Mouse (Mus musculus) erythroblast, embryonic 14.5 days (primary cell): ENCODE results near the gene Pwp1.

Experiments
- GATA1 ChIP-seq: IDR thresholded peaks from 2 replicates; pipeline ENCODE4 v1.6.1; 2012; ENCODE audit warnings: low read length, inconsistent platforms, mixed read lengths
- TAL1 ChIP-seq: IDR thresholded peaks from 3 replicates; pipeline ENCODE4 v1.6.1; 2012; ENCODE audit warnings: low read length, inconsistent platforms, mixed read lengths

GRCm38 (mm10) chr10:85929208-85929591 is 99.9 kb downstream of the Pwp1 start:
- TF ChIP-seq GATA1 (no peak), TAL1 (no peak)
